Mouse (Mus musculus) inflammation-experienced regulatory T-cells, adult 16 weeks (primary cell): ENCODE results near the gene Anp32e. TPM values are rescaled to one million over a fixed set of nuclear protein-coding genes. Genes with fewer than 3 reads are reported as not detected.

Experiments used
- polyA plus RNA-seq: library from polyadenylated mRNA; unstranded; fragments of 100-300 nt; shearing (Covaris generic); gene quantifications from one replicate; pipeline ENCODE4 v1.2.1, GENCODE M21; 2017

Anp32e gene
- polyA plus RNA-seq, result 235 TPM

GRCm38 (mm10) chr3:95928658-95929503, at the start of gene Anp32e:
TSS of gene Anp32e (plus strand) at chr3:95929246.

GRCm38 (mm10) chr3:95881979-95882815, 46.8 kb upstream of the Anp32e start, which contains the start of gene Ciart:
TSS of gene Ciart (minus strand) at chr3:95882251.

DNA sequence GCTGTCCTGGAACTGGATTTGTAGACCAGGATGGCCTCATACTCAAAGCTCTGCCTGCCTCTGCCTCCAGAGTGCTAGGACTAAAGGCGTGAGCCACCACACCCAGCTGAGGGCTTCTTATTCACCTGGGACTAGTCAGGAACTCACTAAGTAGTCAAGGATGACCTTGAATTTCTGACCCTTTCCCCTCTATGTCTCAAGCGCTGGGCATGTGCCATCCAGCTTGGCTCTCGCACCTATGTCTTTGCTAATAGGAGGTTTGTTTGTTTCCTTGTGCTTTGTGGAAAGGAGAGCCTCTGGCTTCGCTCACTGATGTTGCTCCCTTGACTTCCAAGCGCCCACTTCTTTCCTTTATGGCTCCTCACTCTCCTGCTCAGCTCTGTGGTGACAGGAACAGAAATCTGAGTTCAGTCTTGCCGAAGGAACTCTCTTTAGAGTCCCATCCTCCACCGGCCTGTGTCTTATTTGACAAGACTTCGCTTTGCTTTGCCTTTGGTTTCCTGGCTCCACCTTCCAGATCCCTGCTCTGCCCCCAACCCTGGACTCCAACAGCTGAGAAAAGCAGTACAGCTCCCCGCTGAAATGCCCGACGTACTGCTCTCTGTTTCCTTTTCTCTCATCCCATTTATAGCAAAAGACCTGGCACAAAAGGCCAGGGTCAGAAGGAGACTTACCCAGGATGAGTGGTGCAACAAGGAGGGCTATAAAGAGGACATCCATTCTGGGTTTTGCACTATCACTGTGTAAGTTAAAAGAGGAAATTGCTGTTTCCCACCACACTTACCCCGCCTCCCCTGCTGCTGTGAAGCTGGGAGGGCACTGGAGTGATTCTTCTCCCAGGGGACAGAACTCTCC, 37.6 kb upstream of the Anp32e start, which contains the start of gene BC028528:
Gene BC028528 (minus strand): TSS at position 795 of the 855 bp plus-strand sequence.

GRCm38 (mm10) chr3:95893606-95894316, 35.3 kb upstream of the Anp32e start, which contains the start of gene Aph1a:
TSS of gene Aph1a (plus strand) at chr3:95893969.

DNA sequence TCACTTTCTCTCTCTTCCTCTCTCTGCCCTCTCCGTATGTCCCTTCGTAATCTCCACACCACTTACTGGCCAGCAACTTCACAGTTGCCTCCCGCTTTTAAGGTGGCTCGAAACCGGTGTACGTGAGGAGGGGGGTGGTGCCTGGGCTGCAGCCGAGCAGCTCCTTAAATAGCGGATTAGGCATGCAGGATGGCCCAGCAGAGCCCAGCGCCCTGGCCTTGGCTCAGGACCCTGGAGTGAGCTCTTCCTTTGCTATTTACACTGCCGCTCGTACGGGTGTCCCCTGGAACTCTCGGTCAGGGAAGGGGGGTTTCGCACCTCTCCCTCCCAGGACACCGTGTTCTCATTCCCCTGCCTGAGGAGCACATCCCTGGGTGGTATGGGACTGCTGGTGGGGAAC, 24.5 kb upstream of the Anp32e start, which contains the start of gene Car14:
Gene Car14 (minus strand): TSS at position 124 of the 400 bp plus-strand sequence.

GRCm38 (mm10) chr3:95995802-95996428, 66.9 kb downstream of the Anp32e start, which contains the start of gene Plekho1:
TSS of gene Plekho1 (minus strand) at chr3:95996001.

Other genes starting within 250 kb of the Anp32e start
- 14.0 TPM for gene Adamtsl4, start 241.3 kb upstream of the Anp32e start, polyA plus RNA-seq
- gene Ecm1, start 189.7 kb upstream of the Anp32e start, polyA plus RNA-seq, result 168 TPM
- 90.5 TPM for gene Tars2, start 169.0 kb upstream of the Anp32e start, polyA plus RNA-seq
- gene Rprd2, start 110.4 kb upstream of the Anp32e start, polyA plus RNA-seq, result 20.4 TPM
- gene Prpf3, start 73.4 kb upstream of the Anp32e start, polyA plus RNA-seq, result 73.9 TPM
- 256 TPM for gene Mrps21, start 57.7 kb upstream of the Anp32e start, polyA plus RNA-seq
- 7.4 TPM for gene Ciart, start 47.0 kb upstream of the Anp32e start, polyA plus RNA-seq
- gene BC028528, start 37.2 kb upstream of the Anp32e start, polyA plus RNA-seq, result 0.40 TPM
- gene Aph1a, start 35.3 kb upstream of the Anp32e start, polyA plus RNA-seq, result 56.1 TPM
- gene Car14, start 24.6 kb upstream of the Anp32e start, polyA plus RNA-seq, result not detected
- 10.0 TPM for gene Plekho1, start 66.8 kb downstream of the Anp32e start, polyA plus RNA-seq
- gene Vps45, start 129.2 kb downstream of the Anp32e start, polyA plus RNA-seq, result 30.5 TPM
- 30.5 TPM for gene Otud7b, start 175.3 kb downstream of the Anp32e start, polyA plus RNA-seq
- gene Mtmr11, start 232.8 kb downstream of the Anp32e start, polyA plus RNA-seq, result 3.6 TPM
- gene Sf3b4, start 243.1 kb downstream of the Anp32e start, polyA plus RNA-seq, result 175 TPM